Mouse (Mus musculus) kidney, embryonic 15.5 days (tissue): ENCODE measurements around the gene Cfd. TPM values are rescaled to one million over a fixed set of nuclear protein-coding genes. Genes with fewer than 3 reads are reported as not detected.

ENCODE experiments used
- ATAC-seq: fragments of 200-750 bp; cut with Nextera tagmentation; replicated peaks from 2 replicates; pipeline ENCODE4 v1.8.0; 2017; ENCODE audit warnings: moderate TSS enrichment; ENCODE audit not compliant: low FRiP score
- H3K27ac ChIP-seq: fragments of 300-500 bp; sonication (generic); 2 replicates; pipeline ENCODE4 v1.5.1; 2015; ENCODE audit warnings: mild to moderate bottlenecking, inconsistent platforms
- H3K27me3 ChIP-seq: fragments of 300-500 bp; sonication (generic); 2 replicates; pipeline ENCODE4 v1.6.1; 2015; ENCODE audit warnings: inconsistent platforms
- H3K36me3 ChIP-seq: fragments of 300-500 bp; sonication (generic); 2 replicates; pipeline ENCODE4 v1.6.1; 2015; ENCODE audit warnings: inconsistent platforms
- H3K4me1 ChIP-seq: fragments of 300-500 bp; sonication (generic); 2 replicates; pipeline ENCODE4 v1.6.1; 2015; ENCODE audit warnings: inconsistent platforms
- H3K4me2 ChIP-seq: fragments of 300-500 bp; sonication (generic); 2 replicates; pipeline ENCODE4 v1.6.1; 2015; ENCODE audit warnings: moderate library complexity, mild to moderate bottlenecking, inconsistent platforms
- H3K4me3 ChIP-seq: fragments of 300-500 bp; sonication (generic); replicated peaks from 2 replicates; pipeline ENCODE4 v1.5.1; 2015; ENCODE audit warnings: mild to moderate bottlenecking, inconsistent platforms
- H3K9ac ChIP-seq: fragments of 300-500 bp; sonication (generic); 2 replicates; pipeline ENCODE4 v1.6.1; 2015; ENCODE audit warnings: mild to moderate bottlenecking, inconsistent platforms
- H3K9me3 ChIP-seq: fragments of 300-500 bp; sonication (generic); replicated peaks from 2 replicates; pipeline ENCODE4 v1.6.1; 2016; ENCODE audit warnings: inconsistent platforms
- WGBS: fragments of 180-500 bp; shearing (Covaris S2); methylation state at CpG from one replicate; pipeline ENCODE4 v1.1.7; 2015; ENCODE audit warnings: mixed read lengths; 5-methylcytosine and 5-hydroxymethylcytosine counted together
- polyA plus RNA-seq: library from polyadenylated mRNA; unstranded; fragments of >200 nt; fragmentation: Nextera tagmentation; extraction: Ambion mirVana; gene quantifications from 2 replicates; pipeline ENCODE4 v1.2.1, GENCODE M21; 2015

Gene Cfd
- not detected in 2 replicates for polyA plus RNA-seq

GRCm38 (mm10) chr10:79890670-79891069 lies at the start of gene Cfd:
Gene Cfd (plus strand): TSS chr10:79890853.
- no peaks in the 10 kb centered on the region for H3K27me3 ChIP-seq
- 44% methylated on average over 5 of the region's 5 CpGs for WGBS
- H3K4me2 ChIP-seq, result no peak within 1 kb of the TSS
- no peak within 1 kb of the TSS for H3K27ac ChIP-seq
- no peak for ATAC-seq
- peaks cover 15% of the 10 kb centered on the region for H3K36me3 ChIP-seq
- no peaks in the 10 kb centered on the region for H3K4me1 ChIP-seq
- no peak within 1 kb of the TSS for H3K4me3 ChIP-seq
- H3K9me3 ChIP-seq, result no peaks in the 10 kb centered on the region
- no peak within 1 kb of the TSS for H3K9ac ChIP-seq

DNA sequence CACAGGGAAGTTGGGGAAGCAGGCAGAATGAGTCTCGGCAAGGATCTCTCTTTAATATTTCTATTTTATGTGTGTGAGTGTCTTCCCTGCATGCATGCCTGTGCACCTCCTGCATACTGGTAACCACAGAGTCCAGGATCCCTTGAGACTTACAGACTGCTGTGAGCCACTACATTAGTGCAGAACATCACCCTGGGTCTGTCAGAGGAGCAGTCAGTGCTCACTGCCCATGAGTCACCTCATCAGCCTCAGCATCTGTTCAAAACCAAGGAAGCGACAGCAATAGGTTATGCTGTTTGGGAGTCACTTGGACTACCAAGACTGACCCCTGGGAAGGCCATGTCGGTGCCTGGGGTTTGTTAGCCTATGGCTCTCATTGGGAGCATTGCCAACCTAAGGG lies 48.3 kb upstream of the Cfd start:
- Histone ChIP-seq H3K36me3 (no peaks in the 10 kb centered on the region), H3K27ac (peak overlapping the region; percentile 78), H3K9me3 (no peaks in the 10 kb centered on the region), H3K4me1 (peaks cover 66% of the 10 kb centered on the region), H3K4me3 (no peak overlapping the region), H3K4me2 (no peak overlapping the region), H3K27me3 (no peaks in the 10 kb centered on the region), H3K9ac (no peak overlapping the region)
- WGBS, result 71% methylated on average over 3 of the region's 3 CpGs
- ATAC-seq, result no peak

DNA sequence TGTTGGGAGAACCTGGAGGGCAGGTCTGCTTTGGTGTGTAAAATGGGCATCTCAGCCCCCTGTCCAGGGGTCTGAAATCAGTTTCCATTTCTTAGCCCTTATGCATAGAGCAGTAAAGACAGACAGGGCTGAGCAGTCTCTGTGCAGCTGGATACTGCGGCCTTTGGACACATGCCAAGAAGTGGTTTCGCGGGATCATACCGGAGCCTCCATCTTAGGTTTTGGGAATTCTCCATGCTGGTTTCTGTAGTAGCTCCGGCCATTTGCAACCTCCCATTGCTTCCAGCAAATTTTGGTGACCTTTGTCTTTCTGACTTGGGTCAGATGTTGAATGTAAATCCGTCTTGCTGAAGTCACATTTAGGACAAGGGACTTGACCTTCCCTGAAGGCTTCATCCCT lies 47.2 kb upstream of the Cfd start:
- no peak overlapping the region for H3K9ac ChIP-seq
- 34% methylated on average over 6 of the region's 6 CpGs for WGBS
- H3K27ac ChIP-seq, result peak overlapping the region; percentile 78
- H3K27me3 ChIP-seq, result no peaks in the 10 kb centered on the region
- peaks cover 74% of the 10 kb centered on the region for H3K4me1 ChIP-seq
- ATAC-seq, result no peak
- no peak overlapping the region for H3K4me3 ChIP-seq
- no peaks in the 10 kb centered on the region for H3K36me3 ChIP-seq
- no peaks in the 10 kb centered on the region for H3K9me3 ChIP-seq
- H3K4me2 ChIP-seq, result 0 out of 2 replicates have a peak overlapping the region, but pooled peaks have one; percentile 10

- peak; percentile 47 for ATAC-seq
- Histone ChIP-seq H3K27me3 (no peaks in the 10 kb centered on the region), H3K4me2 (no peak overlapping the region), H3K27ac (peak overlapping the region; percentile 54), H3K9ac (no peak overlapping the region), H3K4me1 (peaks cover 73% of the 10 kb centered on the region), H3K9me3 (no peaks in the 10 kb centered on the region), H3K36me3 (no peaks in the 10 kb centered on the region), H3K4me3 (no peak overlapping the region)
- WGBS, result 26% methylated on average over 5 of the region's 5 CpGs
These were observed 44.1 kb upstream of the Cfd start for GRCm38 (mm10) chr10:79846553-79846952.

DNA sequence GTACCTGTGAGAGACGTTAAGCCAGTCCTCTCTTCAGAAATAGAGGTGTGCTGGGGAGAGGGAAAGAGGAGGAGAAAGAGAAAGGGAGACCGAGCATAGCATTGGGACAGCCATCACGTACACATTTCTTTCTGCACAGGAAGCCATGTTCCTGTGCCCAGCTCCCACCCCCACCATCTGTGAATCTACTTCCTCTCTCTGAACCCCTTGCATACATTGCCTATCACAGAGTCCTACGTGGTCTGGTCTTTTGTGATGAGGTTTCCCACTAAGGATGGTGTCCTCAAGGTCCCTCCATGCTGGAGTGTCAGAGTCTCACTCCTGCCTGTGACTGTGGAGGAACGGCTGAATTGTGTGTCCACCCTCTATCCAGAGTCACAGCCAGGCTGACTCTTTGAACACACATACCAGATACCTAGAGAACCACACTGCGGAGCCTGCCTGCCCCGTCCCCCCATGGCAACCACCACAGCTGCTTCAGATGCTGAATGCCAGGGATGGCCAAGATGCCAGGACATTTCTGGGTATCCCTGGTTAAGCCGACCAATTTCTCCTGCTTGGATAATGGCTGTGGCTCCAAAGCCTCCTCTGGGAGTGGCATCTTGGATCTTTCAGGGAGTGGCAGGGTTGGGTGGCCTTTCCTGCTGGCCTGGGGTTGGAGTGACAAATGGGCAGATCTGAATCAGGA lies 40.6 kb upstream of the Cfd start:
- Histone ChIP-seq H3K9ac (no peak overlapping the region), H3K4me3 (no peak overlapping the region), H3K36me3 (no peaks in the 10 kb centered on the region), H3K4me1 (peaks cover 62% of the 10 kb centered on the region), H3K27me3 (no peaks in the 10 kb centered on the region), H3K4me2 (no peak overlapping the region), H3K27ac (no peak overlapping the region), H3K9me3 (no peaks in the 10 kb centered on the region)
- 78% methylated on average over 8 of the region's 8 CpGs for WGBS
- no peak for ATAC-seq

GRCm38 (mm10) chr10:79851653-79852052 lies 39.0 kb upstream of the Cfd start:
- ATAC-seq, result no peak
- H3K9ac ChIP-seq, result no peak overlapping the region; the same call in 1 of the 2 replicates
- no peaks in the 10 kb centered on the region for H3K9me3 ChIP-seq
- peak overlapping the region; percentile 95 for H3K4me2 ChIP-seq
- H3K4me1 ChIP-seq, result peaks cover 60% of the 10 kb centered on the region
- H3K36me3 ChIP-seq, result peaks cover 5% of the 10 kb centered on the region
- H3K4me3 ChIP-seq, result peak overlapping the region; percentile 96; the same call in 1 of the 2 replicates
- peak overlapping the region; percentile 100 for H3K27ac ChIP-seq
- no peaks in the 10 kb centered on the region for H3K27me3 ChIP-seq
- WGBS, result 68% methylated on average over 3 of the region's 3 CpGs

GRCm38 (mm10) chr10:79852107-79852789 lies 38.4 kb upstream of the Cfd start:
- no peaks in the 10 kb centered on the region for H3K9me3 ChIP-seq
- H3K36me3 ChIP-seq, result peaks cover 11% of the 10 kb centered on the region
- ATAC-seq, result no peak
- no peaks in the 10 kb centered on the region for H3K27me3 ChIP-seq
- H3K4me2 ChIP-seq, result peak overlapping the region; percentile 95
- WGBS, result 38% methylated on average over 9 of the region's 9 CpGs
- peaks cover 62% of the 10 kb centered on the region for H3K4me1 ChIP-seq
- H3K27ac ChIP-seq, result peak overlapping the region; percentile 100
- H3K9ac ChIP-seq, result peak overlapping the region; percentile 73
- H3K4me3 ChIP-seq, result peak overlapping the region; percentile 96

DNA sequence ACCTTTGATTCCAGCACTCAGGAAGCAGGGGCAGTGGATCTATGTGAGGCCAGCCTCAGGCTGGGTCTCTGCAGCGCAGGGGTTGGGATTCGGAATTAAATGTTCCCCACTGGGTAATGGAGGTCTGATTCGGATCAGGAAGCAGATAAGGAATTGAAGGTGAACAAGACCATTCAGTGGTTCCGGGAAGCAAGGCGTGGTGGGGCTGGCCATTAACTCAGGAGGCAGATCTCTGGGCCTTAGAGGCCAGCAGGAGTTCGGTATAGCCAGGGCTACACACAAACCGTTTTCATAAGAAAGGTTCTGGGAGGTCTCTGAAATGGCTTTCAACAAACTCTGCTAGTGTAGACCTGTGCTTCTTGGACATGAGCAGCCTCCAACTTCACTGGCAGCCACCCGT lies 37.8 kb upstream of the Cfd start:
- 16% methylated on average over 8 of the region's 8 CpGs for WGBS

DNA sequence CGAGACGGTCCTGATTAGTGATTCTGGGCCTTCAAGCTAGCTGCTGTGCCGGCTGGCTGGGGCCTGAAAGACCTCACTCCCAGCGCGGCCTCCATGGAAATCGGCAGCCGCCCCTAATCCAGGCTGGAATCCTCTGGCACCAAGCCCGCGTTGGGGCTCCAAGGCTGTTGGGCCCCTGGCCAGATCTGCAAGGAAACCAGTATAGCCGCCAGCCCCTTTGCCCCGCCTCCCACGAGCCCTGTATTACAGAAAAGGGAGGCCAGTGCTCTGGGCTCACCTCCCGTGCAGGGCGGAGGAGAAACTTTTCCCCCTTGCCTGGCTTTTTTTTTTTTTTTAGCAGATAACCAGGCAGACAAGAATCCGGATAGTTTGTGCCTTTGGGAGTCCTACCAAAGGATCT lies 37.3 kb upstream of the Cfd start:
- peak overlapping the region; percentile 73 for H3K9ac ChIP-seq
- no peaks in the 10 kb centered on the region for H3K9me3 ChIP-seq
- H3K4me1 ChIP-seq, result peaks cover 62% of the 10 kb centered on the region
- peak; percentile 43 for ATAC-seq
- H3K36me3 ChIP-seq, result peaks cover 23% of the 10 kb centered on the region
- whole genome bisulfite sequencing, result under 1% methylated on average over 15 of the region's 15 CpGs
- H3K27me3 ChIP-seq, result no peaks in the 10 kb centered on the region
- H3K4me3 ChIP-seq, result peak overlapping the region; percentile 96
- H3K4me2 ChIP-seq, result peak overlapping the region; percentile 95
- H3K27ac ChIP-seq, result peak overlapping the region; percentile 100

More for the DNA sequence above, 37.8 kb upstream of the Cfd start:
- Histone ChIP-seq H3K27me3 (no peaks in the 10 kb centered on the region), H3K27ac (peak overlapping the region; percentile 100), H3K9ac (peak overlapping the region; percentile 73), H3K4me1 (peaks cover 62% of the 10 kb centered on the region), H3K4me2 (peak overlapping the region; percentile 95), H3K4me3 (peak overlapping the region; percentile 96), H3K9me3 (no peaks in the 10 kb centered on the region), H3K36me3 (peaks cover 17% of the 10 kb centered on the region)
- ATAC-seq, result no peak

DNA sequence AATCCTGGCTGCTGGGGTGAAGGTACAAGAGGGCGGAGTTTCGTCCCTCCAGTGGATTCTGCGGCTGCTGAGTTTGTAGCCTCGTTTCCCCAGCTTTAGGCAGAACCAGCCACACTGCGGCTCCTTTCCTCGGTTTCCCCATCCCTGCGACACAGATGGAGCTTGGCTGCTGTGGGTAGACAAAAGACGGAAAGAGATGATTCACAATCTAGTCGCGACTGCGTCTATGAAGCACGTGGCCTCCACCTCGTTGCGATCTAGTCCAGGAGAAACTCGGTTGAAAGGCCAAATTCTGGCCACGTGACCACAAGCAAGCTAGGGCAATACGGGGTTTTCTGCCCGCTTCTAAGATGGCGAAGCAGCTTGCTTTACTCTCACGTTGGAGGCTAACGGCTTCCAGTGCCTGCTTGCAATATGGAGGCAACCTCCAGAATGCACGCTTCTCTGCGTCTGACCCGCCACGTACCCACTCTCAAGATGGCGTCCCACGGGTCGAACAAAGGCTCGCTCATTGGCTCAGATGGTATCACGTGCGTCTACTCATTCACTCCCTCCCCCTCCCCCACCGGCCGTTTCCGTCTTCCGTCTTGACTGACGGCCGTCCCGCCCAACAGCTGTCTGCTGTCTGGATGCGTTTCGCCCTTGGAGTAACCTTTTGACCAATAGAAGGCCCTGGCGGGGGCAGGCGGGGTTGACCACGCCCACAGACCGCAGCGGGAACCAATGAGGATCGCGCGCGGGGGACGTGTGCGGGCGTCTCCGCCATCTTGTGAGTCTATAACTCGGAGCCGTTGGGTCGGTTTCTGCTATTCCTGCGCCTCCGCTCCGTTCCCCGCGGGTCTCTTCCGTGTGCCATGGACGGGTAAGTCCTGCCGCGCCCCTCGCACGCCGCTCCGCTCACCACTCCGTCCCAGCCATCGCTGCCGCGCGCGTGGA lies 36.5 kb upstream of the Cfd start, which contains the start of gene Ptbp1:
Gene Ptbp1, plus strand, starts transcription at position 568 of the 936 bp plus-strand sequence.
- Histone ChIP-seq H3K27ac (peak within 1 kb of the TSS; percentile 100), H3K4me2 (peak within 1 kb of the TSS; percentile 95), H3K27me3 (no peaks in the 10 kb centered on the region), H3K9me3 (no peaks in the 10 kb centered on the region), H3K9ac (peak within 1 kb of the TSS; percentile 99), H3K4me3 (peak within 1 kb of the TSS; percentile 96), H3K4me1 (peaks cover 68% of the 10 kb centered on the region), H3K36me3 (peaks cover 30% of the 10 kb centered on the region)
- ATAC-seq, result peak; percentile 90
- WGBS, result under 1% methylated on average over 75 of the region's 75 CpGs

DNA sequence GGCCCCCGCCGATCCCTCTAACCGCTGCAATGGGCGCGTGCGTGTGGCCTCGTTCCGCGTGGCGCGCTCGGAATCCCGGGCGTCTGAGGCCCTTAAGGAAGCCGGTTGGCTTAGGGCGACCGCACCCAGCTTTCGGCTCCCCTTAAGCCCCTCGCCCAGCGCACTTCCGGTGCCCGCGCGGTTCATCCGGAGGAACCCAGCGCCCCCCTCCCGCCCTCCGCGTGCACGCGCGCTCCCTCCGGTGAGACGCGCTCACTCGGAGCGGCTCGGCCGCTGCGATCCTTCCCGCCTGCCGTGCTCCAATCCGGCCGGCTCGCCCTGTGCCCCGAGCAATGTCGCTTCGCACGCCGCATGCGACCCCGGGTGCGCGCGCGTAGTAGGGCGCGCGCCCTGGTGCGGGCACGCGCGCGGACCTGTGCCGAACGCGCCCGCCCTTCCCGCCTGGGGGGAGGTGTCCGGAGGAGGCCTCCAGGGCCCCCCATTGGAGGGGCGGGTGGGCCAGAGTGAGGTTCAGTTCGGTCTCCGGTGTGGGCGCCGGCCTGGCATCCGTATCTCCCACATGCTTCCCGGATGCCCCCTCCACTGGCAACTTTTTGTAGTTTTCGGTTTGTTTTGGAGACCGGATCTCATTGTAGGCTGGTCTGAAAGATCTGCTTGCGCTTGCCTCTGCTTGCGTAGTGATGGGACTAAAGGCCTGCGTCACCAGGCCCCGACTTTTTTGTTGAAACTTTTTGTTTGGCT lies 35.7 kb upstream of the Cfd start:
- Histone ChIP-seq H3K9me3 (no peaks in the 10 kb centered on the region), H3K27ac (peak overlapping the region; percentile 100), H3K4me1 (peaks cover 74% of the 10 kb centered on the region), H3K9ac (peak overlapping the region; percentile 99), H3K27me3 (no peaks in the 10 kb centered on the region), H3K4me2 (peak overlapping the region; percentile 95), H3K36me3 (peaks cover 39% of the 10 kb centered on the region), H3K4me3 (peak overlapping the region; percentile 96)
- ATAC-seq, result peak; percentile 33
- under 1% methylated on average over 82 of the region's 83 CpGs for WGBS
